Mouse (Mus musculus): Measurements from ENCODE around the gene 4930564D02Rik.

GRCm38 (mm10) chr3:105078231-105078826 is 11.7 kb downstream of the 4930564D02Rik start:
- no peak for TF ChIP-seq GATA1 (IDR thresholded peaks at IDR 0.05; ENCODE audit: low read length)
- TF ChIP-seq TAL1 (IDR thresholded peaks at IDR 0.05; ENCODE audit: low read length), result no peak

Data from erythroblast, embryonic 14.5 days (primary cell).